9 mouse cellular contexts compared by ENCODE assay signal in genomic region chr5:38632463-38633449, GRCm38 (mm10). TPM values are rescaled to one million over a fixed set of nuclear protein-coding genes. Genes with fewer than 3 reads are reported as not detected.
A peak's percentile ranks its signal among the peaks of the same experiment; 100 is the strongest.
DNase-seq lines count a peak whose midpoint lies in the region; ATAC-seq lines count a peak whose summit lies in the region.
"Had no signal": no experiment of that assay in that cellular context is flagged by ENCODE, and none has a peak within 500 bp of the region (broad histone marks: within the 10 kb centered on the region; RNA-seq: fewer than 3 reads in every experiment).

No protein-coding gene starts in this region.

- H3K4me3 ChIP-seq in embryonic facial prominence, embryonic 14.5 days (ENCODE audit: low read depth, low read length) = no peak overlapping the region
- H3K4me3 ChIP-seq: hindbrain, embryonic 15.5 days had no signal

- H3K27ac ChIP-seq in embryonic facial prominence, embryonic 14.5 days (replicated peaks; ENCODE audit: low read depth, low read length) = no peak overlapping the region
- H3K27ac ChIP-seq: hindbrain, embryonic 15.5 days had no signal

- H3K4me1 ChIP-seq in embryonic facial prominence, embryonic 14.5 days (ENCODE audit: control insufficient read depth, insufficient read depth, low read length) = peaks cover 13% of the 10 kb centered on the region
- H3K4me1 ChIP-seq: hindbrain, embryonic 15.5 days had no signal

- H3K9me3 ChIP-seq in embryonic facial prominence, embryonic 14.5 days (ENCODE audit: control insufficient read depth, low read length) = no peaks in the 10 kb centered on the region
- H3K9me3 ChIP-seq: hindbrain, embryonic 15.5 days had no signal

- no peaks in the 10 kb centered on the region for H3K36me3 ChIP-seq in embryonic facial prominence, embryonic 14.5 days (ENCODE audit: control insufficient read depth, insufficient read depth, low read length)
- H3K36me3 ChIP-seq: hindbrain, embryonic 15.5 days had no signal

- ATAC-seq in embryonic facial prominence, embryonic 14.5 days (ENCODE audit: low read depth) = peak; percentile 39

- H3K9ac ChIP-seq in embryonic facial prominence, embryonic 14.5 days (ENCODE audit: low read depth, low read length) = no peak overlapping the region
- H3K9ac ChIP-seq: hindbrain, embryonic 15.5 days had no signal

- peak; percentile 73 for DNase-seq in ES-CJ7 (ENCODE audit: low read depth, low spot score)
- peak; percentile 67 to 78 for DNase-seq in adrenal gland, postnatal 36 days
- peak; percentile 78 for DNase-seq in embryonic facial prominence, embryonic 14.5 days (ENCODE audit: low spot score)
- DNase-seq in heart, postnatal 4 days = peak; percentile 83
- DNase-seq in layer of hippocampus, adult 9-11 months = peak; percentile 55
- DNase-seq in lung, postnatal 25 days (ENCODE audit: low spot score) = peak; percentile 67
- DNase-seq in retina, postnatal 7 days (ENCODE audit: low read depth, low spot score) = peak; percentile 71
- peak; percentile 51 to 59 for DNase-seq in urinary bladder, adult 18-20 months (ENCODE audit: low spot score in 2 of 2)

- no peak overlapping the region for H3K4me2 ChIP-seq in embryonic facial prominence, embryonic 14.5 days (ENCODE audit: low read depth, low read length)
- H3K4me2 ChIP-seq: hindbrain, embryonic 15.5 days had no signal

- 61% methylated on average over 13 of the region's 13 CpGs for WGBS in embryonic facial prominence, embryonic 14.5 days

- H3K27me3 ChIP-seq in embryonic facial prominence, embryonic 14.5 days (replicated peaks; ENCODE audit: control insufficient read depth, insufficient read depth, low read length) = no peaks in the 10 kb centered on the region
- H3K27me3 ChIP-seq: hindbrain, embryonic 15.5 days had no signal

RNA-seq across cellular contexts. Expression of gene Zfp518b, which starts 51.9 kb away (rescaled TPM):
- total RNA-seq in adrenal gland, postnatal 36 days (2021) = 1 to 10 TPM; 6.3 to 6.5 TPM
- polyA plus RNA-seq in embryonic facial prominence, embryonic 14.5 days (2014; fragmentation: Nextera tagmentation; extraction: Ambion mirVana) = 17.1 and 19.6 TPM in 2 replicates
- 10 to 100 TPM; 12.6 to 13.5 TPM for total RNA-seq in heart, postnatal 4 days (2021)
